Mouse (Mus musculus): Measurements from ENCODE around the gene Gm15262.
"Not testable (repeated sequence)": the region's sequence is repeated elsewhere in the genome, so short reads cannot be mapped to it uniquely, and the experiment has no call there.

The Gm15262 gene

GRCm38 (mm10) chrX:161287156-161287555, at the start of gene Gm15262:
Gene Gm15262, plus strand, starts transcription at chrX:161287456.
- DNase-seq (ENCODE audit: low read depth in 1 of 2, low spot score in 2 of 2) = not testable (repeated sequence)

GRCm38 (mm10) chrX:161308131-161308530, 20.9 kb downstream of the Gm15262 start:
- DNase-seq (ENCODE audit: low read depth in 1 of 2, low spot score in 2 of 2) = no peak

- DNase-seq (ENCODE audit: low read depth in 1 of 2, low spot score in 2 of 2) = no peak
These were observed 29.2 kb downstream of the Gm15262 start for GRCm38 (mm10) chrX:161316443-161316842.

GRCm38 (mm10) chrX:161370927-161371326, 83.7 kb downstream of the Gm15262 start:
- no peak for DNase-seq (ENCODE audit: low read depth in 1 of 2, low spot score in 2 of 2)

- DNase-seq (ENCODE audit: low read depth in 1 of 2, low spot score in 2 of 2) = no peak
These were observed 84.2 kb downstream of the Gm15262 start for GRCm38 (mm10) chrX:161371461-161371860.

GRCm38 (mm10) chrX:161375568-161375967, 88.3 kb downstream of the Gm15262 start:
- no peak for DNase-seq (ENCODE audit: low read depth in 1 of 2, low spot score in 2 of 2)

GRCm38 (mm10) chrX:161385791-161386190, 98.5 kb downstream of the Gm15262 start:
- peak in 1 of 2 experiments; percentile 1 for DNase-seq (ENCODE audit: low read depth in 1 of 2, low spot score in 2 of 2)

DNA sequence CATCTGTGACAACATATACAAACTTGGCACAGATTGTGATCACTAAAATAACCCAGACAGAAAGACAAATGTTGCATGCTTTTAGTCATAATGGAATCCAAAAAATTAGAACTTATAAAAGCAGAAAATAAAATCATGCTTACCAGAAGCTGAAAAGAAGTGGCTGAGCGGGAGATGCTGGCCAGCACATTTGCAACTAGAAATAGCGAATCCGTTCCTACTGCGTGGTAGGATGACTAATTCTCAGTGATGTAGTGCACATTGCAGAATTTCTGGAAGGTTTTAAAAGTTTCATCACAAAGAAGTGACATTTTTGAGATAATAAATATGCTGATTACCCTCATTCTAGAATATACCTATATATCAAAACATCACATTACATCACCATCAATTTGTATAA, 100.7 kb downstream of the Gm15262 start:
- no peak for DNase-seq (ENCODE audit: low read depth in 1 of 2, low spot score in 2 of 2)

DNA sequence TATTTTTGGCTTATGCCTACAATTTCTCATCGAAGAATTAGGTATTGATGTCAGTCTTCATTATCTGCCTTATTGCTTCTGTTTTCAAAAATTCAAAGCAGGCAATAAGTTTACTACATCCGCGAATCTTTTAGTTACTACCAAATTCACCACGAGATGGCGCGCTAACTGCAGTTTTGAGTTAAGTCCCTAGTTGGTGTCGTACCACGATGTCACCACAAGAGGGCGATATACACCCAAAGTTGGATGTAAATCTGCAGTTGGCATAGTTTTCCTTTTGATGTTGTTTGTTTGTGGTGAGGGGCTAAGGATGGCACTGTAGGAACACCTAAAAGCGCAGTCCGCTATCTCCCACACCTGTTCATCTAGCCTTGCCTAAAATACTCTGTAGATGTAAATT, 111.9 kb downstream of the Gm15262 start:
- DNase-seq (ENCODE audit: low read depth in 1 of 2, low spot score in 2 of 2) = peak; percentile 3 to 31

- no peak for DNase-seq (ENCODE audit: low read depth in 1 of 2, low spot score in 2 of 2)
These were observed 123.9 kb downstream of the Gm15262 start for GRCm38 (mm10) chrX:161411151-161411550.
